Mouse (Mus musculus) thymus, adult 2 months (tissue): ENCODE measurements around the gene Brat1.

ENCODE experiments used
- CTCF ChIP-seq: fragments of 200-500 bp; IDR thresholded peaks from 2 replicates; pipeline ENCODE4 v1.5.1; 2012; ENCODE audit warnings: mild to moderate bottlenecking, control low read depth, low read length, moderate library complexity, borderline replicate concordance; ENCODE audit not compliant: control insufficient read depth, poor library complexity, insufficient read depth; ENCODE audit errors: extremely low read depth
- POLR2A ChIP-seq: fragments of 200-500 bp; IDR thresholded peaks from 2 replicates; pipeline ENCODE4 v1.6.1; 2012; ENCODE audit warnings: mild to moderate bottlenecking, low read length, control low read depth, moderate library complexity; ENCODE audit not compliant: control insufficient read depth, poor library complexity, insufficient read depth; ENCODE audit errors: extremely low read depth

DNA sequence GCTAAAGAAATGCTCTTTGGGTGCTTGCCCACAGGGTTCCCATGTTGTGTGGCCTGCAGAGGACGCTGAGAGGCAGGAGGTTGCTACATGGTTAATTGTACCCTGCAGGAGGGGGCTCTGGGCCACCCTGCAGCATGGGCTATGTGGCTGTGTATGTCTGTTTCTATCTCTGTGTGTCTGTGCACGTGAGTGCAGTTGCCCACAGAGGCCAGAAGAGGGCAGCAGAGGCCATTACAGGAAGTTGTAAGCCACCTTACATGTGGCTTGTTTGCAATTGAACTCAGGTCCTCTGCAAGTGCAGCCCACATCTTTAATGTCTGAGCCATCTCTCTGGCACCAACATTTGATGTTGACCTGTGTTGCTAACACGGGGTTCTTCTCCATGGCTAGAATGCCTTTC is 47.8 kb downstream of the Brat1 start:
- TF ChIP-seq POLR2A = no peak
- TF ChIP-seq CTCF = no peak
